Mouse (Mus musculus): ENCODE measurements around the gene Caap1. TPM values are rescaled to one million over a fixed set of nuclear protein-coding genes. Genes with fewer than 3 reads are reported as not detected.
A peak's percentile ranks its signal among the peaks of the same experiment; 100 is the strongest.

Gene Caap1
- polyA plus RNA-seq, 1 experiment from 2014 or later, result 32.4 TPM

DNA sequence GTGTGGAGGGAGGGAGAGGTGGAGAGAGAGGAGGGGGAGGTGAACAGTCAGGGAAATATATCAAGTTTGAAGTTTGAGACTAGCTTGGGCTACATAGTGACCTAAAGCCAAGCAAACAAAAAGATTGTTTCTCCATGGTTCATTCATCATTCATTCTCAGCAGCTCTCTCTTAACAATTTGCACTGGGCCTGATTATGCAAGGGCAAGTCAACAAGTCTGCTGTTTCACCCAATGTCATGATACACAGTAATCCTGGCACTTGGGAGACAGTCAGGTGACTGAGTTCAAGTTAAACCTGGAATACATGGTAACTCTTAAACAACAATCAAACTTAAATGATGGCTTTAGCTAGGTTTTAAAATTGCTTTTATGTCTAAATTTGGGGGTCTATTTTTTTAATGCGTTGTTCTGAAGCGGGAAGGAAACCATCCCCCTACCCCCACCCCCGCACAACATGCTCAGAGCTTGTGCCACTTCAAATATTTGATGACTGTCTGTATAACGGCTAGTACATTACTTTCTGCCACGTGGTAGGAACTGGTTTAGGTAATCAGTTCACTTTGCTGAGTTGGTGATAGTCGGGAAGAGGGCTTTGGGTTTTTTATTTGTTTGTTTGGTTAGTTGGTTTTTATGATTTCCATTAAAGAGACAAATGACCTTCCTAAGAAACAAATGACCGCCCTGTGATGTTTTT lies 5.5 kb upstream of the Caap1 start:
- Histone ChIP-seq H3K4me3 (replicated peaks) (no peak overlapping the region), H3K4me1 (replicated peaks) (no peaks in the 10 kb centered on the region), H3K4me2 (no peak overlapping the region), H3K36me3 (peaks cover 5% of the 10 kb centered on the region), H3K9ac (replicated peaks) (no peak overlapping the region), H3K9me3 (no peaks in the 10 kb centered on the region), H3K27me3 (no peaks in the 10 kb centered on the region), H3K27ac (no peak overlapping the region)
- ATAC-seq (ENCODE audit: insufficient number of reproducible peaks, insufficient read depth, low FRiP score, low TSS enrichment, low read depth), result no peak
- 69% methylated on average over 7 of the region's 7 CpGs for WGBS

DNA sequence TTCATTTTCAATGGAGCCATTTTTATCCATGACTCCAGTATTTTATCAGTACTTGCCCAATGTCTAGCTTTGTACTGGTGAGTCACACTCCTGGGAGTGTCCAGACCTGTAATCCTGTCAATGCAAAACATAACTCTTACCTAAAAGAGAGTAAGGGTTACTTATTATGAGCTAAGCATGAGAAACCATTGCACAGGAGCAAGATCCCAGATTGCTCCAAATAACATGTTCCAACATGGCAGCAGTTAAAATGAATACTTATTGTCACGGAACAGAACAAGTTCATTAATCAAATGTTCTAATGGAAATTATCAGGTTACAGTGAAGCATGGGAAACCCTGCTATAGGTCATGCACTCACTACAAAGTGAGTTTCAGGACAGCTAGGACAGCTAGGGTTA lies 3.7 kb upstream of the Caap1 start:
- Histone ChIP-seq H3K27ac (no peak overlapping the region), H3K4me2 (no peak overlapping the region), H3K27me3 (no peaks in the 10 kb centered on the region), H3K36me3 (no peaks in the 10 kb centered on the region), H3K4me3 (replicated peaks) (no peak overlapping the region), H3K4me1 (replicated peaks) (peaks cover 4% of the 10 kb centered on the region), H3K9ac (replicated peaks) (no peak overlapping the region), H3K9me3 (no peaks in the 10 kb centered on the region)
- ATAC-seq (ENCODE audit: insufficient number of reproducible peaks, insufficient read depth, low FRiP score, low TSS enrichment, low read depth), result no peak
- WGBS, result 74% methylated on average over 1 of the region's 1 CpGs

DNA sequence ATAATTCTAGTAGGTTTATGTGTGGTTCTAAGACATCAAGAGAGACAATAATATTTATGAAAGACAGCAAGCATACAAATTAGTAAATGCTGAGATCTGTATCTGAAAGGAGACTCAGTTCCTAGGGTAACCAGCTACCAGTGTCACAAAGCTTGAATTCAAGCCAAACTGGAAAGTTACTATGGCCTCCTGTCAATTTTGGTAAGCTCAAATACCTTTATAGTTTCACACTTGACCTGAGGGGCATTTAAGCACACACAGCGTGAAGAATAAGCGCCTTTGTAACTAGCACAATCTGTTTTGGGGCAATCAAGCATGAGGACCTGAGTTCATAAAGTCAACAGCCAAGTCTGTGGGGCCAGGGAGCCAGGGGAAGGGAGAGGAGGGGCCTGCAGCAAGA lies 2.7 kb upstream of the Caap1 start:
- Histone ChIP-seq H3K27me3 (no peaks in the 10 kb centered on the region), H3K9me3 (no peaks in the 10 kb centered on the region), H3K27ac (no peak overlapping the region), H3K4me2 (no peak overlapping the region), H3K9ac (replicated peaks) (no peak overlapping the region), H3K4me1 (replicated peaks) (peaks cover 8% of the 10 kb centered on the region), H3K4me3 (replicated peaks) (no peak overlapping the region), H3K36me3 (no peaks in the 10 kb centered on the region)
- WGBS, result 64% methylated on average over 2 of the region's 2 CpGs
- no peak for ATAC-seq (ENCODE audit: insufficient number of reproducible peaks, insufficient read depth, low FRiP score, low TSS enrichment, low read depth)

DNA sequence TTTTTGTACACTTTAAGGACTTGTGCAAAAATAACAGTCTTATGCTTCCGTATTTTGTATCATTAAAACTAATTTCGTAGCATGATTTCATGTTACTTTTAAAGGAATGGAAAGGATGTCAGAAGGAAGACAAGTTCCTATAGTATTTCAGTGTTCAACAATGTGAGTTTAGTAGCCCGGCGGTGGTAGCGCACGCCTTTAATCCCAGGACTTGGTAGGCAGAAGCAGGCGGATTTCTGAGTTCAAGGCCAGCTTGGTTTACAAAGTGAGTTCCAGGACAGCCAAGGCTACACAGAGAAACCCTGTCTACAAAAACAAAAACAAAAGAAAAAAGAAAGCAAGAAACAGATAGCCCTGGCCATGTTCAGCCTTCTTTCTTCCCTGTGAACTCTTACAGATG lies 549 bp upstream of the Caap1 start:
- Histone ChIP-seq H3K4me1 (replicated peaks) (peaks cover 8% of the 10 kb centered on the region), H3K9ac (replicated peaks) (no peak overlapping the region), H3K27me3 (no peaks in the 10 kb centered on the region), H3K36me3 (no peaks in the 10 kb centered on the region), H3K4me3 (replicated peaks) (no peak overlapping the region; the same call in 1 of the 2 replicates), H3K27ac (no peak overlapping the region), H3K4me2 (peak overlapping the region; percentile 72; the same call in 1 of the 2 replicates), H3K9me3 (no peaks in the 10 kb centered on the region)
- no peak for ATAC-seq (ENCODE audit: insufficient number of reproducible peaks, insufficient read depth, low FRiP score, low TSS enrichment, low read depth)
- 83% methylated on average over 7 of the region's 7 CpGs for WGBS

DNA sequence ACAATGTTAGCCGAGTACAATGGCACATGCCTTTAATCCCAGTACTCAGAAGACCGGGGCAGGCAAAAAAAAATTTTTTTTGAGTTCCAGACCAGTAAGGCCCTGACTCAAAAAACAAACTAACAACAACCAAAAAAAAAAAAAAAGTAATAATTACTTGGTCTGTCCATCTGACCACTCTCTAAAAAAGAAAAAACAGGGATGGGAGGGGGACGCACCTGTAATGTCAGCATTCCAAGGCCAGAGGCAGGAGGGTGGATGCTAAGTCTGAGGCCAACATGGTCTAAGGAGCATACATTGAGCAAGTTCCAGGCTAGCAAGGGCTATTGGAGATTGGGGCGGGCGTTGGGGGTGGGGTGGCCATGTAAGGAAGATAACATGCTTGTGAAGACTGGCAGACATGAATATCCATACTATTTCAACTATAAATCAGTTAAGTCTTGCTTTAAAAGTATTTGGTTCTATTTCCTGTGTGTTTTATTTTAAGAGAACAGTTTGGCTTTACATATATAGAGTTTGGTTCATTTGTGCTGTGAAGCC lies 1.6 kb downstream of the Caap1 start:
- no peak overlapping the region for H3K9ac ChIP-seq (replicated peaks)
- WGBS, result 93% methylated on average over 5 of the region's 5 CpGs
- ATAC-seq (ENCODE audit: insufficient number of reproducible peaks, insufficient read depth, low FRiP score, low TSS enrichment, low read depth), result no peak
- H3K36me3 ChIP-seq, result no peaks in the 10 kb centered on the region
- 0 out of 2 replicates have a peak overlapping the region, but pooled peaks have one; percentile 92 for H3K4me3 ChIP-seq (replicated peaks)
- no peaks in the 10 kb centered on the region for H3K27me3 ChIP-seq
- peaks cover 8% of the 10 kb centered on the region for H3K4me1 ChIP-seq (replicated peaks)
- H3K27ac ChIP-seq, result no peak overlapping the region
- H3K4me2 ChIP-seq, result peak overlapping the region; percentile 72; the same call in 1 of the 2 replicates
- H3K9me3 ChIP-seq, result no peaks in the 10 kb centered on the region

DNA sequence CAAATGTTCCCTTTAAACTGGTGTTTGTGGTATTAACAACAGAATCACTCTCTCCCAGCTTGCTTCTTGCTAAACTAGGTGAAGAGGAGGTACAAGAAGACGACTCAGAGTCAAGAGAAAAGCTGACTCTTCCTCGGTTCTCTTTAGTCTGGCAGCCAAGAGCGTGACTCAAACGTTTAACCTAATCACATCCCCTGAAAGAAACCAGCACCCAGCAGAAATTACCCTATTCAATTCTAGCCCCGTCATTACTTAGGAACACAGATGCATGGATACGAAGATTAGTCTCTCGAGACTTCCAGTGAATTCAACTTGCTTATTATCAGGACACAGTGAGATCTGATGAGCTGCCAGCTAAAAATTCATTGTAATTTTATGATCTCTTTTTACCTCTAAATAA lies 12.3 kb downstream of the Caap1 start:
- H3K27ac ChIP-seq, result no peak overlapping the region
- no peaks in the 10 kb centered on the region for H3K27me3 ChIP-seq
- peaks cover 47% of the 10 kb centered on the region for H3K36me3 ChIP-seq
- no peak overlapping the region for H3K9ac ChIP-seq (replicated peaks)
- H3K4me2 ChIP-seq, result no peak overlapping the region
- no peak overlapping the region for H3K4me3 ChIP-seq (replicated peaks)
- H3K4me1 ChIP-seq (replicated peaks), result no peaks in the 10 kb centered on the region
- H3K9me3 ChIP-seq, result no peaks in the 10 kb centered on the region
- ATAC-seq (ENCODE audit: insufficient number of reproducible peaks, insufficient read depth, low FRiP score, low TSS enrichment, low read depth), result no peak
- 88% methylated on average over 7 of the region's 7 CpGs for WGBS

DNA sequence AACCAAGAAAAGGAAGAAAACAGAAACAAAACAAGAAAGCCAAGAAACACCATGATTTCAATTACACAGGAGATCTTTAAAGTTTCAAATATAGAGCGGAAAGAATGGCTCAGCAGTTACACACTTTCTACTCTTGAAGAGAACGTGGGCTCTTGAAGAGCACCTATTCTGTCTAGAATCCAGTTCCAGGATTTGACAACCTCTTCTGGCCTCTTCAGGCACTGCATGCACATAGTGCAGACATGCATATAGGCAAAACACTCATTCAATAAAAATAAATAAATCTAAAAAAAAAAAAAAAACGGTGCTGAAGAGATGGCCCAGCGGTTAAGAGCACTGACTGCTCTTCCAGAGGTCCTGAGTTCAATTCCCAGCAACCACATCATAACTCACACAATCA lies 13.6 kb downstream of the Caap1 start:
- H3K36me3 ChIP-seq, result peaks cover 46% of the 10 kb centered on the region
- H3K4me1 ChIP-seq (replicated peaks), result no peaks in the 10 kb centered on the region
- no peak overlapping the region for H3K4me2 ChIP-seq
- 88% methylated on average over 4 of the region's 4 CpGs for WGBS
- ATAC-seq (ENCODE audit: insufficient number of reproducible peaks, insufficient read depth, low FRiP score, low TSS enrichment, low read depth), result no peak
- no peak overlapping the region for H3K4me3 ChIP-seq (replicated peaks)
- H3K9ac ChIP-seq (replicated peaks), result no peak overlapping the region
- H3K27me3 ChIP-seq, result no peaks in the 10 kb centered on the region
- no peak overlapping the region for H3K27ac ChIP-seq
- H3K9me3 ChIP-seq, result no peaks in the 10 kb centered on the region

DNA sequence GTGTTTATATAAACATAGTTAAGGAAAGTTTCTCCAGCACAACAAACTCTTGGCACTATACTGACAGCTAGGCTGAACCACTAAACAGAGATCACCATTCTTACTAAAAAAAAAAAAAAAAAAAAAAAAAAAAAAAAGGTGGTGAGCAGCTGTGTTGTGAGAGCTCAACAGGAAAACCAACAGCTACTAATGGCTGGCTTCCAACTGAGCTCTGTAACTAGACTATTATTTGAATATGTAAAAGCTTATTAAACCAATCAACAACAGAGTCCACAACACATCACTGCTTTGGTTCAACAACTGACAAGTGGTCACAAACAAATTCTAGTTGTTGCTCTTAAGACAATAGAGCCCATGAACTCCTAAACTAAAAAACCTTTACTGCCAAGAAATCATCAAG lies 23.4 kb downstream of the Caap1 start:
- Histone ChIP-seq H3K4me2 (no peak overlapping the region), H3K36me3 (peaks cover 9% of the 10 kb centered on the region; the same call in 1 of the 2 replicates), H3K27ac (no peak overlapping the region), H3K9ac (replicated peaks) (no peak overlapping the region), H3K27me3 (no peaks in the 10 kb centered on the region), H3K4me1 (replicated peaks) (no peaks in the 10 kb centered on the region), H3K4me3 (replicated peaks) (no peak overlapping the region), H3K9me3 (no peaks in the 10 kb centered on the region)
- ATAC-seq (ENCODE audit: insufficient number of reproducible peaks, insufficient read depth, low FRiP score, low TSS enrichment, low read depth), result no peak

DNA sequence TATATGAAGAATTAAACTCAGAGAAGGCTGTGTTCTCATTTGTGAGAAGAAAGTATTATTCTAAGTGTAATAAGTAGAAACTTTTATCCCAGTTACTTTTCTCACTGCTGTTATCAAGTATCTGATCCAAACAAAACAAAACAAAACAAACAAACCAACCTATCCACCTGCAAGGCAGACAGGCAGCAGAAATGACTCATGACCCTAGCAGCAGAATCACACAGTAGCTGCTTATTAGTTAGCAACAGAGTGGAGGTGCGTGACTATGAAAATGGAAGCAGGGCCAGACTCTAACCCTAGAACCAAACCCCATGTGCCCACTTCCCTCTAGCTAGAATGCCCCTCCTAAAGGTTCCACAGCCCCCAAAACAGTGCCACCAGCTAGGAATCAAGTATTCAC lies 27.1 kb downstream of the Caap1 start:
- 100% methylated on average over 1 of the region's 1 CpGs for WGBS
- Histone ChIP-seq H3K4me3 (replicated peaks) (no peak overlapping the region), H3K9me3 (no peaks in the 10 kb centered on the region), H3K4me1 (replicated peaks) (no peaks in the 10 kb centered on the region), H3K4me2 (no peak overlapping the region), H3K27me3 (no peaks in the 10 kb centered on the region), H3K27ac (no peak overlapping the region; the same call in 1 of the 2 replicates), H3K9ac (replicated peaks) (no peak overlapping the region), H3K36me3 (no peaks in the 10 kb centered on the region)
- no peak for ATAC-seq (ENCODE audit: insufficient number of reproducible peaks, insufficient read depth, low FRiP score, low TSS enrichment, low read depth)

DNA sequence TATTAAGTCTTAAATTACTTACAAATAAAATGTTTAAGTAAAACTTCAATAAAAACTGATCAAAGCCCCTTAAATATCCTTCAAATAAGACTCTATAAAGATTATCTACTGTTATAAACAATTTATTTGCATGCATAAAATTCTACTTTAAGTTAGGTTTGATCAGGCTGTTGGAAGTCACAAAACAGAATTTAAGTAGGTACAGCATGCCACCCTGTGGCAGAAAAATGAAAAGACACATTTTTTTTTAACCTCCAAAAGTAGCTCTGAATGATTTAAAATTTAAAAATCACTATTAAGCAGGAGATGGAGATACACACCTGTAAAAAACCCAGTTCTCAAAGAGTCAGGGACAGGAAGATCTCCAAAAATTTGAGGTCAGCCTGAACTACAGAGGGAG lies 33.3 kb downstream of the Caap1 start:
- H3K9ac ChIP-seq (replicated peaks), result no peak overlapping the region
- H3K4me1 ChIP-seq (replicated peaks), result no peaks in the 10 kb centered on the region
- no peak overlapping the region for H3K4me3 ChIP-seq (replicated peaks)
- H3K4me2 ChIP-seq, result no peak overlapping the region
- H3K9me3 ChIP-seq, result no peaks in the 10 kb centered on the region
- no peak for ATAC-seq (ENCODE audit: insufficient number of reproducible peaks, insufficient read depth, low FRiP score, low TSS enrichment, low read depth)
- no peak overlapping the region for H3K27ac ChIP-seq
- no peaks in the 10 kb centered on the region for H3K36me3 ChIP-seq
- no peaks in the 10 kb centered on the region for H3K27me3 ChIP-seq

DNA sequence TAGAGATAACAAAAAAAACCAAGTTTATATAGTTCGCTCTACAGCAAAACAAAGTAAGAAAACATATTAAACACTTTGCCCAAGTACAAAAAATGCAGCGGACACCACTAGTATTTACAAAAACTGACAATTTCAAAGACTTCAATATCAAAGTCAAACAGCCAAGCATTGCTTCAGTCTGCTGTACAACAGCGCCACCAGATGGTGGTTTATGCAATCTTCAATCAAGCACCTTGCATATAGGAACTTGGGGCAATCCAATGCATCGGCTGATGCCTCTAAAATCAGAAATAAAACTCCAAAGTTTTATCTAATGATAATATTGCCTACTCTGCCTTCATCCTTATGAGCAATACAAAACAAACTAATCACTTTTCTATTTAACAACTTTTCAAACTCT lies 39.0 kb downstream of the Caap1 start:
- Histone ChIP-seq H3K9ac (replicated peaks) (no peak overlapping the region), H3K27me3 (no peaks in the 10 kb centered on the region), H3K9me3 (no peaks in the 10 kb centered on the region), H3K27ac (no peak overlapping the region), H3K4me1 (replicated peaks) (no peaks in the 10 kb centered on the region), H3K36me3 (peaks cover 6% of the 10 kb centered on the region; the same call in 1 of the 2 replicates), H3K4me3 (replicated peaks) (no peak overlapping the region), H3K4me2 (no peak overlapping the region)
- ATAC-seq (ENCODE audit: insufficient number of reproducible peaks, insufficient read depth, low FRiP score, low TSS enrichment, low read depth), result no peak
- WGBS, result 68% methylated on average over 4 of the region's 4 CpGs

DNA sequence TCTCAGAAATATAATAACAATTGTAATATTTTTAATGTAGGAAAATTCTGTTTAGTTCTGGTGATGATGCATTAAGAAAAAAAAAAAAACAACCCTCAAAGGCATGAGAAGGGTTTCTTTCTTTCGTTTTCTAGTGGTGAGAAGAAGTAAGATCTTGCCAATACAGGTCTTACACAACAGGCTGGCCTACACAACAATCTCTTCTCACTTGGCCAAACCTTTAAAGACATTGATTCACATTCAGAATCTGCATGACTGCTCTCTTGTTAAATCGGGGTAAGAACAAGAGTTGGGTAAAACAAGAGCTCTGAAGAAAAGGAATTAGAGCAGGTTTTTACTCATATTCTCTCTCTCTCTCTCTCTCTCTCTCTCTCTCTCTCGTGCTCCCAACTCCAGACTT lies 41.2 kb downstream of the Caap1 start:
- no peak overlapping the region for H3K4me3 ChIP-seq (replicated peaks)
- no peak overlapping the region for H3K27ac ChIP-seq
- no peak overlapping the region for H3K9ac ChIP-seq (replicated peaks)
- H3K9me3 ChIP-seq, result no peaks in the 10 kb centered on the region
- H3K4me2 ChIP-seq, result no peak overlapping the region
- H3K4me1 ChIP-seq (replicated peaks), result no peaks in the 10 kb centered on the region
- no peak for ATAC-seq (ENCODE audit: insufficient number of reproducible peaks, insufficient read depth, low FRiP score, low TSS enrichment, low read depth)
- H3K27me3 ChIP-seq, result no peaks in the 10 kb centered on the region
- 86% methylated on average over 3 of the region's 3 CpGs for WGBS
- H3K36me3 ChIP-seq, result peaks cover 19% of the 10 kb centered on the region; the same call in 1 of the 2 replicates

Data from limb, embryonic 12.5 days (tissue).